Mouse (Mus musculus) intestine, embryonic 14.5 days (tissue): ENCODE results near the gene Ube2c. TPM values are rescaled to one million over a fixed set of nuclear protein-coding genes. Genes with fewer than 3 reads are reported as not detected.
"Not testable (repeated sequence)": the region's sequence is repeated elsewhere in the genome, so short reads cannot be mapped to it uniquely, and the experiment has no call there.

Experiments
- ATAC-seq: fragments of 200-750 bp; cut with Nextera tagmentation; replicated peaks from 2 replicates; pipeline ENCODE4 v1.8.0; 2017; ENCODE audit warnings: low read depth, moderate number of reproducible peaks, moderate TSS enrichment, moderate library complexity; ENCODE audit not compliant: low FRiP score, low TSS enrichment
- DNase-seq: peaks from one replicate; pipeline ENCODE4 v3.0.0-alpha.2; 2018; ENCODE audit warnings: low spot score
- H3K27ac ChIP-seq: fragments of 300-500 bp; sonication (generic); 2 replicates; pipeline ENCODE4 v1.5.1; 2014; ENCODE audit warnings: low read depth, mild to moderate bottlenecking, control low read depth
- H3K27me3 ChIP-seq: fragments of 300-500 bp; sonication (generic); replicated peaks from 2 replicates; pipeline ENCODE4 v1.6.1; 2014; ENCODE audit warnings: low read length, control low read depth; ENCODE audit not compliant: control insufficient read depth, insufficient read depth
- H3K36me3 ChIP-seq: fragments of 300-500 bp; sonication (generic); 2 replicates; pipeline ENCODE4 v1.6.1; 2014; ENCODE audit warnings: low read length, control low read depth; ENCODE audit not compliant: control insufficient read depth, insufficient read depth
- H3K4me1 ChIP-seq: fragments of 300-500 bp; sonication (generic); replicated peaks from 2 replicates; pipeline ENCODE4 v1.6.1; 2014; ENCODE audit warnings: low read length, control low read depth, mixed read lengths; ENCODE audit not compliant: control insufficient read depth, insufficient read depth
- H3K4me2 ChIP-seq: fragments of 300-500 bp; sonication (generic); 2 replicates; pipeline ENCODE4 v1.6.1; 2014; ENCODE audit warnings: low read length
- H3K4me3 ChIP-seq: fragments of 300-500 bp; sonication (generic); 2 replicates; pipeline ENCODE4 v1.5.1; 2014; ENCODE audit warnings: low read depth, low read length, control low read depth, mixed read lengths
- H3K9ac ChIP-seq: fragments of 300-500 bp; sonication (generic); 2 replicates; pipeline ENCODE4 v1.6.1; 2014; ENCODE audit warnings: mild to moderate bottlenecking, low read length
- H3K9me3 ChIP-seq: fragments of 300-500 bp; sonication (generic); 2 replicates; pipeline ENCODE4 v1.6.1; 2016; ENCODE audit warnings: low read length, control low read depth; ENCODE audit not compliant: control insufficient read depth
- WGBS: fragments of 180-500 bp; shearing (Covaris S2); extraction: QIAGEN DNeasy Blood & Tissue Kit; methylation state at CpG from one replicate; pipeline ENCODE4 v1.1.7; 2014; 5-methylcytosine and 5-hydroxymethylcytosine counted together
- polyA plus RNA-seq: library from polyadenylated mRNA; unstranded; fragments of >200 nt; fragmentation: Nextera tagmentation; extraction: Ambion mirVana; gene quantifications from 2 replicates; pipeline ENCODE4 v1.2.1, GENCODE M21; 2014

Gene Ube2c
- polyA plus RNA-seq, 1 experiment from 2014 or later = 462 TPM

- DNase-seq, H3K9ac ChIP-seq, H3K4me1 ChIP-seq, H3K4me2 ChIP-seq, H3K9me3 ChIP-seq, H3K4me3 ChIP-seq, ATAC-seq, H3K27me3 ChIP-seq, H3K27ac ChIP-seq: not testable (repeated sequence)
- WGBS = 81% methylated on average over 6 of the region's 6 CpGs
- peaks cover 52% of the 10 kb centered on the region for H3K36me3 ChIP-seq
Measured at GRCm38 (mm10) chr2:164798554-164798953, 28.9 kb downstream of the Ube2c start.

- H3K4me3 ChIP-seq = no peak overlapping the region
- H3K36me3 ChIP-seq = peaks cover 38% of the 10 kb centered on the region
- H3K4me1 ChIP-seq = peaks cover 8% of the 10 kb centered on the region
- DNase-seq (no peak), ATAC-seq (no peak)
- H3K9me3 ChIP-seq = no peaks in the 10 kb centered on the region
- H3K27me3 ChIP-seq = no peaks in the 10 kb centered on the region
- no peak overlapping the region for H3K4me2 ChIP-seq
- H3K9ac ChIP-seq = no peak overlapping the region
- no peak overlapping the region for H3K27ac ChIP-seq
- WGBS = 89% methylated on average over 13 of the region's 13 CpGs
Measured at GRCm38 (mm10) chr2:164800252-164801004, 30.7 kb downstream of the Ube2c start.

GRCm38 (mm10) chr2:164803201-164803920 lies 33.7 kb downstream of the Ube2c start:
- DNase-seq (no peak), ATAC-seq (no peak)
- no peak overlapping the region; the same call in 1 of the 2 replicates for H3K9ac ChIP-seq
- no peaks in the 10 kb centered on the region for H3K9me3 ChIP-seq
- no peaks in the 10 kb centered on the region for H3K27me3 ChIP-seq
- 89% methylated on average over 16 of the region's 16 CpGs for WGBS
- H3K4me3 ChIP-seq = 0 out of 2 replicates have a peak overlapping the region, but pooled peaks have one; percentile 91
- peak overlapping the region; percentile 62 for H3K4me2 ChIP-seq
- H3K4me1 ChIP-seq = peaks cover 12% of the 10 kb centered on the region
- H3K36me3 ChIP-seq = peaks cover 15% of the 10 kb centered on the region
- no peak overlapping the region for H3K27ac ChIP-seq

GRCm38 (mm10) chr2:164803921-164804313 lies 34.2 kb downstream of the Ube2c start:
- peaks cover 19% of the 10 kb centered on the region for H3K36me3 ChIP-seq
- H3K27me3 ChIP-seq = no peaks in the 10 kb centered on the region
- no peaks in the 10 kb centered on the region for H3K9me3 ChIP-seq
- H3K4me1 ChIP-seq = peaks cover 12% of the 10 kb centered on the region
- H3K4me3 ChIP-seq = peak overlapping the region; percentile 91
- no peak for DNase-seq
- peak overlapping the region; percentile 72 for H3K9ac ChIP-seq
- 67% methylated on average over 1 of the region's 1 CpGs for WGBS
- peak overlapping the region; percentile 49; the same call in 1 of the 2 replicates for H3K27ac ChIP-seq
- no peak for ATAC-seq
- H3K4me2 ChIP-seq = peak overlapping the region; percentile 62

GRCm38 (mm10) chr2:164804533-164805331 lies 35.0 kb downstream of the Ube2c start, which contains the start of the genes Acot8 and Zswim3:
Gene Acot8 (minus strand): TSS chr2:164804882.
Gene Zswim3 (plus strand): TSS chr2:164805098.
- H3K4me1 ChIP-seq = peaks cover 12% of the 10 kb centered on the region
- H3K4me3 ChIP-seq = peak within 1 kb of the TSS; percentile 91
- peaks cover 17% of the 10 kb centered on the region for H3K36me3 ChIP-seq
- no peaks in the 10 kb centered on the region for H3K27me3 ChIP-seq
- peak within 1 kb of the TSS; percentile 97 for H3K4me2 ChIP-seq
- peak within 1 kb of the TSS; percentile 82 for H3K9ac ChIP-seq
- ATAC-seq (peak; percentile 96), DNase-seq (peak; percentile 99)
- no peaks in the 10 kb centered on the region for H3K9me3 ChIP-seq
- peak within 1 kb of the TSS; percentile 81 for H3K27ac ChIP-seq
- under 1% methylated on average over 47 of the region's 47 CpGs for WGBS

- peak overlapping the region; percentile 97 for H3K4me2 ChIP-seq
- no peak for DNase-seq
- WGBS = 2% methylated on average over 21 of the region's 21 CpGs
- peak overlapping the region; percentile 91 for H3K4me3 ChIP-seq
- H3K27me3 ChIP-seq = no peaks in the 10 kb centered on the region
- peaks cover 12% of the 10 kb centered on the region; the same call in 1 of the 2 replicates for H3K36me3 ChIP-seq
- H3K9ac ChIP-seq = peak overlapping the region; percentile 82
- H3K9me3 ChIP-seq = no peaks in the 10 kb centered on the region
- ATAC-seq = peak; percentile 63
- peak overlapping the region; percentile 81; the same call in 1 of the 2 replicates for H3K27ac ChIP-seq
- H3K4me1 ChIP-seq = peaks cover 12% of the 10 kb centered on the region
Measured at GRCm38 (mm10) chr2:164805332-164805718, 35.6 kb downstream of the Ube2c start.

GRCm38 (mm10) chr2:164806614-164807013 lies 36.9 kb downstream of the Ube2c start:
- no peak for DNase-seq
- Histone ChIP-seq H3K4me2 (no peak overlapping the region), H3K9me3 (no peaks in the 10 kb centered on the region), H3K9ac (no peak overlapping the region), H3K27me3 (no peaks in the 10 kb centered on the region), H3K36me3 (0 out of 2 replicates have a peak, but pooled peaks cover 6% of the 10 kb centered on the region), H3K4me3 (no peak overlapping the region), H3K4me1 (peaks cover 12% of the 10 kb centered on the region), H3K27ac (no peak overlapping the region)
- 74% methylated on average over 7 of the region's 7 CpGs for WGBS
- ATAC-seq = no peak

GRCm38 (mm10) chr2:164813557-164813956 lies 43.9 kb downstream of the Ube2c start:
- H3K36me3 ChIP-seq = peaks cover 16% of the 10 kb centered on the region; the same call in 1 of the 2 replicates
- peaks cover 4% of the 10 kb centered on the region; the same call in 1 of the 2 replicates for H3K4me1 ChIP-seq
- DNase-seq (no peak), ATAC-seq (no peak)
- H3K27me3 ChIP-seq = no peaks in the 10 kb centered on the region
- no peak overlapping the region for H3K9ac ChIP-seq
- 51% methylated on average over 2 of the region's 2 CpGs for WGBS
- H3K4me2 ChIP-seq = no peak overlapping the region
- no peaks in the 10 kb centered on the region for H3K9me3 ChIP-seq
- no peak overlapping the region for H3K4me3 ChIP-seq
- no peak overlapping the region for H3K27ac ChIP-seq
